Mouse (Mus musculus) liver, embryonic 14.5 days (tissue): ENCODE measurements around the gene Gm21985.

Experiments
- CTCF ChIP-seq: IDR thresholded peaks from 2 replicates; pipeline ENCODE4 v1.5.1; 2016; ENCODE audit warnings: antibody characterized with exemption, low read depth, control low read depth
- EP300 ChIP-seq: IDR thresholded peaks from 2 replicates; pipeline ENCODE4 v1.6.1; 2016; ENCODE audit warnings: antibody characterized with exemption, low read depth

DNA sequence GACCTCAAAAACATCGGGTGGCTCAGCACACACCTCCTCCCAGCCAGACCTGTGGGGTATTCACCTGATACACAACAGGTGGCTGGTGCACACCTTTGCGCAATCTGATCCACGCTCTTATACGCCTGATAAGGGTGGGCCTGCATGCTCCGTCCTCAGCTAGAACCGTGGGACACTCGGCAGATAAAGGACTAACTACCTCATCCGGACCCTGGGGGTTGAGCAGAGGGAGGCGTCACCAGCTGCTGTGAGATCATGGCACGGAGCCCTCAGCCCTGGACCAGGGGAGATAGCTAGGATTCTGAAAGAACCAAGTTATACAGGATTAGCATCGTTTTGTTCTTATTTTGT is at the start of gene Gm21985:
- TF ChIP-seq CTCF = no peak
- TF ChIP-seq EP300 = no peak
